Mouse (Mus musculus) c-Kit-negative CD71-positive TER-119-positive erythroid progenitor cells, embryonic 14.5 days (primary cell): ENCODE data around the gene Itpr1.

Experiments
- DNase-seq: peaks from one replicate; pipeline ENCODE4 v3.0.0-alpha.2; 2013; ENCODE audit warnings: low read depth, low spot score

Gene Itpr1

GRCm38 (mm10) chr6:108393131-108393530, 180.2 kb downstream of the Itpr1 start:
- DNase-seq = no peak

- no peak for DNase-seq
Measured at GRCm38 (mm10) chr6:108397956-108398355, 185.1 kb downstream of the Itpr1 start.

- DNase-seq = no peak
Measured at GRCm38 (mm10) chr6:108401412-108401955, 188.6 kb downstream of the Itpr1 start.

GRCm38 (mm10) chr6:108404736-108405135, 191.8 kb downstream of the Itpr1 start:
- no peak for DNase-seq

- DNase-seq = peak; percentile 47
Measured at GRCm38 (mm10) chr6:108408053-108408452, 195.2 kb downstream of the Itpr1 start.

- no peak for DNase-seq
Measured at GRCm38 (mm10) chr6:108408726-108409125, 195.8 kb downstream of the Itpr1 start.

GRCm38 (mm10) chr6:108410771-108411170, 197.9 kb downstream of the Itpr1 start:
- DNase-seq = no peak

GRCm38 (mm10) chr6:108411201-108411600, 198.3 kb downstream of the Itpr1 start:
- no peak for DNase-seq

GRCm38 (mm10) chr6:108413006-108413405, 200.1 kb downstream of the Itpr1 start:
- no peak for DNase-seq

- no peak for DNase-seq
Measured at GRCm38 (mm10) chr6:108413593-108413992, 200.7 kb downstream of the Itpr1 start.

GRCm38 (mm10) chr6:108415847-108416246, 203.0 kb downstream of the Itpr1 start:
- no peak for DNase-seq

GRCm38 (mm10) chr6:108417508-108417907, 204.6 kb downstream of the Itpr1 start:
- DNase-seq = no peak

GRCm38 (mm10) chr6:108418218-108418617, 205.3 kb downstream of the Itpr1 start:
- DNase-seq = no peak

- no peak for DNase-seq
Measured at GRCm38 (mm10) chr6:108424749-108425584, 212.1 kb downstream of the Itpr1 start.

GRCm38 (mm10) chr6:108426789-108427188, 213.9 kb downstream of the Itpr1 start:
- no peak for DNase-seq

GRCm38 (mm10) chr6:108428383-108428782, 215.5 kb downstream of the Itpr1 start:
- no peak for DNase-seq

- no peak for DNase-seq
Measured at GRCm38 (mm10) chr6:108429950-108430349, 217.1 kb downstream of the Itpr1 start.

GRCm38 (mm10) chr6:108431193-108431592, 218.3 kb downstream of the Itpr1 start:
- no peak for DNase-seq

- DNase-seq = no peak
Measured at GRCm38 (mm10) chr6:108432836-108433235, 219.9 kb downstream of the Itpr1 start.

GRCm38 (mm10) chr6:108434816-108435215, 221.9 kb downstream of the Itpr1 start:
- DNase-seq = no peak

GRCm38 (mm10) chr6:108435467-108435866, 222.6 kb downstream of the Itpr1 start:
- DNase-seq = no peak

GRCm38 (mm10) chr6:108436608-108437007, 223.7 kb downstream of the Itpr1 start:
- no peak for DNase-seq

GRCm38 (mm10) chr6:108441290-108441689, 228.4 kb downstream of the Itpr1 start:
- DNase-seq = peak; percentile 9
